Mouse (Mus musculus) brain, embryonic 18.5 days (tissue): ENCODE results near the gene Aqr.
A peak's percentile ranks its signal among the peaks of the same experiment; 100 is the strongest.
"Not testable (repeated sequence)": the region's sequence is repeated elsewhere in the genome, so short reads cannot be mapped to it uniquely, and the experiment has no call there.

ENCODE experiments used
- DNase-seq: peaks from one replicate; pipeline ENCODE4 v3.0.0-alpha.2; 2012; ENCODE audit warnings: low read depth, low spot score

The Aqr gene

DNA sequence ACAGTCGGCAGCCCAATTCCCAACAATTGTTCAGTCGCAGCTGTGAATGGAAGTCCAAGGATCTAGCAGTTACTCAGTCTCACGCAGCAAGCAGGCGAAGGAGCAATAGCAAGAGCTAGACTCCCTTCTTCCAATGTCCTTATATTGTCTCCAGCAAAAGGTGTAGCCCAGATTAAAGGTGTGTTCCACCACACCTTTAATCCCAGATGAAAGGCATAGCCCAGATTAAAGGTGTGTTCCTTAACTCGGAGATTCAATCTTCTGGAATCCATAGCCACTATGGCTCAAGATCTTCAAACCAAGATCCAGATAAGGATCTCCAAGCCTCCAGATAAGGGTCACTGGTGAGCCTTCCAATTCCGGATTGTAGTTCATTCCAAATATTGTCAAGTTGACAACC lies at the start of gene Aqr:
Aqr (minus strand) TSS at position 101 of the 400 bp plus-strand sequence.
- DNase-seq = not testable (repeated sequence)

DNA sequence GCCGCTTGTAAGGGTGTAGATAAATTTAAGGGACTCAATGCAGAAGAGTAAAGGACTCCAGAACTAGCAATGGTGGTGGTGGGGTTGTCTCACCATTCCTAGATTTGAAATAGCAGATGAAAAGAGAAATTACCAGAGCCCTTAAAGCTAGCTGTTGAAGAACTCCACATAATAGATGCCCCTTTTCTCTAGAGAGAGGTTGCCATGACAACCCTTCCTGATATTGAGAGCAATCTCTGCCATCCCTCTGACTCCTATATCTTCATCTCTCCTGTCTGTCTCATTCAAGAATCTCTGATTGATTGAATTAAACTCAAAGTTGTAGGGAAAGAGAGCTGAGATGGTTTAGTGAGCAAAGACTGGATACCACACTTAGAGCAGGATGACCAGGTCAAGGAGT lies 49.7 kb upstream of the Aqr start:
- DNase-seq = no peak

DNA sequence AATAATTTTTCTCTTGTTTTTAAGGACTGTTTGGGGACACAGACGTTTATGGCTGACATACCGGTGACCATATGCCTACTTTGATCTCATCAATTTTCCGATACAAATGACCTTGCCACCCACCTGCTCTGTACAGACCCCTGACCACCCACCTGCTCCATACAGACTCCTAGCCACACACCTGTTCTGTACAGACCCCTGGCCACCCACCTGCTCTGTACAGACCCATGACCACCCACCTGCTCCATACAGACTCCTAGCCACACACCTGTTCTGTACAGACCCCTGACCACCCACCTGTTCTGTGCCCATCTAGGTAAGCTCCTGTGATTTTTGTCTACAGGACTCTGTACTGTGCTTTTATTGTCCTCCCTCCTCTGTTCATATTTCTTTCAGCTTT lies 48.8 kb upstream of the Aqr start:
- DNase-seq = no peak

DNA sequence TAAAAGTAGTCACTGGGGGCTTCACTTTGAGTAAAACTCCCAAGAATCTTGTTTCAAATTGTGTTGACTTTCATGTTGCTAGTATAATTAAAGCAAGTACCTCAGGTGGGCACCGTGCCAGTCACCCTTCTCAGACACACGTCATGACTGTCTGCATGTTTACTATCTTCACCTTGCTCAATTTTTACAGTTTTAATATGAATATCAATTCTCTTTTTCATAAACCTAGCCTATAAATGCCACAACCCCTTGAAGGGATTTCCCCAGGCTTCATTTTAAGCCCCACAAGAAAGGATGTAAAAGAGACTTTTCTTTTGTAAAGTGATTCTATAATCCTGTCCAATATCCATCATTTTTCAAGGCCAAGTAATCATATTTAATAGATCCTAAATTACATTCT lies 44.4 kb upstream of the Aqr start:
- no peak for DNase-seq

DNA sequence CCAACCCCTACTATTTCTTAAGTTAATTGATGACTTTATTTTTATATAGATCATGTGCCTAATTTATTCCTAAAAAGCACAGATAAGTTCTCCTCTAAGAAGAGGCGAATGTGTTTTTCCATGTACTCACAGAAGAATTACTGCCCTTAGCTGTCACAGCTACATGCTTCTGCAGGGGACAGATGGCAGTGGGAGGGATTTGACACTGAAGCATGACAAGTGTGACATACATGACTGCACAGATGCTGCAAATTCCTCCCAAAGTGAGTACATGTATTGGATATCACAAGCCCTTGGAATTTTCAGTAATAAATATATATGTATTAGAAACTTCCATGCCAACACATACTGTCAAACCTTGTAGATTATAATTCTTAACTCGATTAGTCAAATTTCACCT lies 41.8 kb upstream of the Aqr start:
- no peak for DNase-seq

DNA sequence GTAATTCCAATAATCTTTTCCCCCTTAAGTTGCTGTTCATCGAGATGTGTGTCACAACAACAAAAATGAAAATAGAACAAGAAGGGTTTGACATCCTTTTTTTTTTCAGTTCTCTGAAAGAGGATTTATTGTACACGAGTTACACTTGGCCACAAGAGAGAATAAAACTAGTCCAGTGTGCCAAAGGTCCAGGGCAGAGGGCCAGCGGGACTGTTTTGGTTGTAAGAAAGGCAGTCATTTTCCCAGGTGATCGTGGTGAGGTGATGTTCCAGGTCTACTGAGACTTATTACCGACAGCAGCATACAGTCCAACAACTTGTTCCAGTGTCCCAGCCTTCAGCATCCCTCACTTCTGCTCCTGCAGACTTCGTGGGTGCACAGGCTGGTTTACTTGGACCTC lies 18.2 kb upstream of the Aqr start:
- no peak for DNase-seq

DNA sequence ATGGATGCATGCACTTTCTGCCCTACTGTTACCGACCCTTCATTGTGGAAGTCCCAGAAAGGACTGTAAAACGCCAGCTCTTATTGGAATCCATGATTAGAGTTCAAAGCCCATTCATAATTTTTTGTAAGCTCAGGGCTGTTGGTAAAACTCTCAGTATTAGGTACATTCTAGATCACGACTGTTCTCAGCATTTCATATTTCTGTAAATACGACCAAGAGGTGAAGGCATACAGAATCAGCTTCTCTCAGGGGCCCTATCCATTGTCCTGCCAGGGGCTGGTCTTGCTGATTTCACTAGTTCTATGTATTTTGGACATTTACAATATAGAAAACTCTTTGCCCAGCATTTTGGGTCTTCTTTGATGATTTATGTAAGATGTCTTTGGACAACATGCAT lies 14.8 kb upstream of the Aqr start:
- no peak for DNase-seq

DNA sequence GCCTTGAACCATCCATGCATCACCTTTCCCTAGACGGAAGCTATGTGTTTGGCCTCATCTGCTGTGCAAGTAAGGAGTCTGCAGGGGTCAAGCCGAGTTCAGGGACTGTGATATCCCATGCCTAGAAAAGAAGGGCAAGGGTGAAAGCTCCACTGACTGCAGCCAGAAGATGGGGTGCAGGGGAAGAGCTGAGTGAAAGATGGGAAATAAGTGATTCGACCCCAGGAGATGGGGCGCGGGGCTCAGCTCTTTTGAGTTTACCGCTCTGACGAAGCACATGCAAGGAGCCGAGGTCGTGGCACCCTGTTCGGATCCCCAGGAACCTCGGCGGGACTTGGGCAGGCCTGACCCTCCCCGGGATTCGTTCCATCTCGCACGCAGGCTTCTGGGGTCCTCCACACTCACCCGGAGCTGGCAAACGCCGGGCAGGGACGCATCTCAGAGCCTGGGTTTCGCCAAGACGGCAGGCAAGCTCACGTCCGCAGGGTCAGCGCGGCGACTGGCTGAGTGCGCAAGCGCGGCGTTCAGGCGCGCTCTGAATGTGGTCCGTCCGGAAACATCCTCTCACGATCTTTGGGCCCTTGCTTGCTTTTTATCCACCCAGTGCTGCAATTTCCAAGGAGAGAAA lies 14.2 kb upstream of the Aqr start, which contains the start of gene Zfp770:
Zfp770 (minus strand) TSS at position 538 of the 628 bp plus-strand sequence.
- peak; percentile 64 for DNase-seq

DNA sequence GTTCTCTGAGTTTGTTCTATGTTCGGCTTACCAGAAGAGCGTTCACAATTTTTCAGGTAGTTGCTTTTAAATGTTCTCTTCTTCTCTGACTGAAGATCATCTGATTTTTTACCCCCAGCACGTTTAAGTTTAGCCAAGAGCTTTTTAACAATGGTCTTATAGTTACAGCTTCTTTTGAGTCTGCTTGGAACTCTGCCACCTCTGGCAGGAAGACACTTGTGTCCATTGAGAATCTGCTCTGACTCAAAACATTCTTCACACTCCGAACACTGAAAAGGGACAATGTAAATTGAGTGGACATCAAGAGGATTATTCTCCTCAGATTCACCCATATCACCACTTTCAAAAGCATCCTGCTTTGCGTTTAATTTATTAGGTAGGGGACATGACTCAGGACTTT lies 9.6 kb upstream of the Aqr start:
- DNase-seq = no peak

DNA sequence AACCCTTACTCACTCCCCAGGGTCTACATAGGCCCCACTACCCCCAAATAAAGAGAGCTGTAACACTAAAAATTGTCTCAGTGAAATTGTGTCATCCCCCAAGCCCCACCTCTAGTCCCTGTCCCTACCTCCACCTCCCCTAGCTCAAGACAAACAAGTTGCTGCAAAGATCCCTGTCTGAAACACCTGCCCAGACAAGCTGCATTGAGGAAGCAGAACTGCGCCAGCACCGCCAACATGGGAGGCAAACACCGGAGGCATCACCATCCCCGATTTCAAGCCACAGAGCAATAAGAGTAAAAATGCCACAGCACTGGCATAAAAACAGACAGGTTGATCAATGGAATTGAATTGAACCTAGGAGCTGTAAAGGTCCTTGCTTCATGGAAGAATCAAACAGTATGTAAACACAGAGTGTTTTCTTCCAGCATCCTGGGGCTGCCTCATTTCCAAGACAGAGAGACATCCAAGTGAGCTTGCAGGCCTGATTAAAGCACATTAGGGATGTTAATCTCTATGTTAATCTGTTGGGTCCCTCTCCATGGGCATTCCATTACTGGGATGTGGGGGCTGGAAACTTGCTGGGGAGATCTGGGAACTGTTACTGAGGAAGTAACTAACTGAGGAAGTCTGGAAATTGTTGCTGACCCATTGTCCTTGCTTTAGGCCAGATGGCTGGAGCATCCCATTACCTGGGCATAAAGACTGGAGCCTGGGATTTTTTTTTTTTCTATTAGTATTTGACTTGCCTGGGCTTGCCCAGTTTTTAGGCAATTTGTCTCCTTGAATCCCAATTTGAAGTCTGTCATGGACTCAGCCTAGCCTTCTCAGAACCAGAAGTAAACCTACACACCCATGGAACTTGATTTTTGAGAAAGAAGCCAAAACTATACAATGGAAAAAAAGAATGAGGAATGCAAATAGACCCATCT lies 8.8 kb downstream of the Aqr start:
- no peak for DNase-seq

DNA sequence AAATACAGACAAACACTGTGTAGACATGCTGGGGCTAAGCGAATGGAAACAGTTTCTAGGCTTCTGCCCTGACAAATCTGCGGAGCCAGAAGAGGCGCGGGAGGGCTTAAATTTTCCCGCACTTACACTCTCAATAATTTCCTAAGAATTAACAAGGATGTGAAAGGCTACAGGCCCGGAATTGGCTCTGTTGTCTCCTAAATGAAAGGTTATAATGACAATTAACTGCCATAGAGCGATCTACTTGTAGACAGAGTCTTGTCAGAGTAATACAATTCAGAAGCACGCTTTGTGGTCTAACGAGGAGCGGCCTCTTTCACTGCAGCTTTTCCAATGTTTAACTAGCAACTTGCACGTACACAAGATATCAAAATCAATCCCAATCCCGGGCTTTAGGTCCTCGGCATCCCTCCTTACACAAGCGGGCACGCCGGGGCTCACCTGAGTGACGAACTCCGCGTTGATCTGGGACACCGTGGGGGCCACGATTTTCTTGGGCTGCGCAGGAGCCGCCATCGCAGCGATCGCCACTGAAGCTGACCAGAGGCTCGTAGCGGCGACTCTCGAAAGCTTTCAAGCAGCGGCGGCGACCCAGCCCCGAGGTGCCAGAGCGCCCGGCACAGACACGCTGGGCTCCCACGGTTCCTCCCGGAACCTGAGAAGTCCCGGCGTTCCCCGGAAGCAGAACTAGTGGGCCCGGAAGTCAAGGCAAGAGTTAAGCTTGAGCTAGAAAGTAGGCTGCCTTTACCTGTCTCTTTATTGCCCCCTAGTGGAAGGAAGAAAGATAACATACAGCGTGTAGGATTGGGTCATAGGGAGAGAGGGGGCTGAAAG lies 12.0 kb downstream of the Aqr start:
- peak; percentile 77 for DNase-seq

DNA sequence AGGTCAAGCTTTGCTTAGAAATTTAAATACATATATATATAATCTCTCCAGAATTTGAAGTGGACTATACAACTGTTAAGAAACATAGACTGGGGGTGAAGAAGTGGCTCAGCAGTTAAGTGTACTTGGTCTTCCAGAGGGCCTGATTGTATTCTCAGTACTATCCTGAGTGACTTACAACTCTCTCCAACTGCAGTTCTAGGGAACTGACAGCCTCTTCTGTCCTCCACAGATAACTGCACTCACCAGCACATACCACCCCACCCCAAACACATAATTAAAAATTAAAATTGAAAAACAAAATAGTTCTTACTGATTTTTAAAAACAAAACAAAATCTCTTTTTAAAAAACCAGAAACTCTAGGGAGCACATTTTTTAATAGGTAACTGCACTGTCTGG lies 13.6 kb downstream of the Aqr start:
- DNase-seq = no peak

DNA sequence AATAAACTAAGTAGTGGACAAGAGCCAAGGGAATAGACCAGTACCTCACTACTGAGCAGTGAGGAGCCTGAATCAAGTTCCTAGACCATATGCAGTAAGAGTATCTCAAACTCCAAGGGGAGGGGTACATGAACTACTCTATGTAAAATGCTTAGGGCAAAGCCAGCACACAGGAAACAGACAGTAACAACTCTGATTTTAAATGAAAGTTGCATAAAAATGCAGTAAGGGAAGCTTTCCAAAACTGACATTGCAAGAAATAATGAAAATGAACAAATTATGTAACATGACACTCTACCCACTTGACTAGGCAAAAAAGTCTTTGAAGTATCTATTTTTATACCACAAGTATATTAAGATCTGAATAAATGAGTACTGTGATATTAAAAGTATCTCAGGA lies 19.0 kb downstream of the Aqr start:
- no peak for DNase-seq

DNA sequence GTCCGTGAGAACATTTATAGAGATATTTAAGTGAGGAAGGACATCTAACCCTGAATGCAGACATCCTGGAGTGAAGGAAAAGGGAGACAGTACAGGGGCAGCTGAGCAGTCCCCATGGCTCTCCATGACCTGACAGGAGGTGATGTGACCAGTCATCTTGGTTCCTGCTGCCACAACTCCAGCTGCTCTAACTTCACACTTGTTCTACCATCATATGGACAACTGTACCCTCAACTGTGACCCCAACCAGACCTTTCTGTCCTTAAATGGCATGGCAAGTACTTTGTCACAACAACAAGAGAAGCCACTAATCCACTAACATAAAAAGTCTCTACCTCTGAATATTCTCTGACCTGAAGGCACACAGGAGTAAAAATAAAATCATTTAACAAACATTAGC lies 24.8 kb downstream of the Aqr start:
- DNase-seq = no peak

DNA sequence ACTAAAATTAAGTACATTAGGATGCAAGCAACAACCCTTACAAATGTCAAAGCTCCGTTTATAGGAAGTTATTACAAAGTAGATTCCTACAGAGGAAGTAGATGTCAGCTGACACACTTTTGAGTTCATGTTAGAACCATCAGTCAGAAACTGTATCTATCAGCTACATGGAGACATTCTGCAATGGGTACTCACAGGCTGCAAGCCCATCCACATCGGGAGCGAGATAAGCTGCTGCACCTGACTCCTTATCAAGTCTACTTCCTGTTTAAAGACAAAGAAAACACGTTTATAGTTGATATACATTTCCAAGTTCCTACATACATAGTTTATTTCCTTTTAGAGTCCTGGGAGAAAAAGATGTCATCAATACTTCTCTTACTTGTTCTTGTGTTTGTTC lies 29.5 kb downstream of the Aqr start:
- DNase-seq = no peak

DNA sequence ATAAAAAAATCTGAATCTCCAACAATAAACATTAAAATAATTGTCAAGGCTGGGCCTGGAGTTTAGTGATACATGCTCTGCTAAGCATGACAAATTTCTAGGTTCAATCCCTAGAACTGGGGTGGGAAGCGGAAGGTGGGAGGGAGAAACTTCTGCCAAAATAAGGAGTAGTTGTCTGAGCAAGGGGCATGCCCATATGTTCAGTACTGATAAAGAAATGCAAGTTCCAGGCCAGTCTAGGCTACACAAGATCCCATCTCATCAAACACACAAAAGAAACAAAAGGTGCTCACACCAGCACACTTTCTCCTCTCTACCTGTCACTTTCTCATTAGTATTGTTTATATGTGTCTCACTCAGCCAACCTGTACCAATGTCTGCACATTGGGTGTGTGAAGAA lies 30.2 kb downstream of the Aqr start:
- DNase-seq = no peak

DNA sequence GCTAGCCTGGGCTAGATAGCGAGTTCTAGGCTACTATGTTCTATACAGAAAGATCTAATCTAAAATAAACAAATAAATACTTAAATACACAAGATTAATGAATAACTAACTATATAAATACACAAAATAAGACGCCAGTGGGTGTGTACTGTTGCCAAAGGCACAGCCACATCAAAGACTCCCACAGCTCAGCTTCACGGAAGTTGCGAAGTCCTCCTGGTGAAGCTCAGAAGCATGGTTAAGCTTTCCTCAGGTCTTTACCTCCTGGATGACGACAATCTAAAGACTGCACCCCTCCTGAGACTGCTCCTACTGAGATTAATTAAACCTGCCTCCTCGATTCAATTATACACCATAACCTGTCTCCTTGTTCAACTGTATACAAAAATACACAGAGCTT lies 33.6 kb downstream of the Aqr start:
- no peak for DNase-seq

DNA sequence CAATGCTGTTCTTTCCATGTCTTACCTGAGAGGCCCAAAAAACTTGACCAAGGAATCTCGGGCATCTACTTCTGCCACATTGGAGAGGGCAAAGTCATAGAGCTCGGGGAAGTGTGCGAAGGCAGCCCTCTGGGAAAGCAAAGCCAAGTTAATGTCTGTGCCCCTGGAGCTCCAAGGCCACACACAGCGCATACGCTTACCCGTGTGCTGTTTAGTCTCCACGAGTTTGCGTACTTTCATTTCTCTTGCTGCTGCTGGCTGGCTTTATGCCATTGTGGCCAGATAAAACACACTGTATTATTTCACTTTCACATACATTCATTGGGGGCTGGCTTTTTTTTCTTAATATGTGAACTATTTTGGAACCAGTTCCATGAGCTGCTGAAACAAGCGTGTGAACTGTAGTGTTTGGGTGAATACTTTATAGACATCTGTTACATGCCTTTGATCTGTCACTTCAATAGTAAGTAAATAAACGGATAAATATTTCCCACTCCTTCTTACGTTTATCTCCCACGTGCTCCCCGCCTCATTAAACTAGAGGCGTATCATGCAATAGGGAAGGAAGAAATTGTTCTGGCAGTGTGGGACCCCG lies 39.9 kb downstream of the Aqr start:
- no peak for DNase-seq

DNA sequence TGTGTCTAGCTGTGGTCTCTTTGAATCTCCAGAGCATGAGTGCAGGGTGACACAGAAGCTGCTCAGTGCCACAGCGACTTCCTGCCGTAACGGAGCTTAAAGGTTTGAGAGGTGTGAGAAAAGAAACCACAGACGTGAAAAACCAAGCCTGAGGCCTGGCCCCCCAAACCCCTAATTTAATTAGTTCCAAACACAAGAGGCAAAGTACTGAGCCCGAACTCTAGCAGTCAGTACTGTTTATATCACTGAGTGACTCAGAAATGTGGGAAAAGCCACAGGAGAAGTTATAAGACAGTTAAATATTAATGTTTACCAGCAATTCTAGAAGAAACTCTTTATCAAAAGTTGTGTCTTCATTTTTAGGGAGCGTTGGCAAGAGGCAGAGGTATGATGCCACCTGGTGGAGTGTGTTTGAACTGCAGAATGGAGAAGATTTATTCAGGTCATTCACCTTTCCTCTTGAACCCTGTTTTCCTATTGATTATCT lies 41.5 kb downstream of the Aqr start:
- DNase-seq = no peak

DNA sequence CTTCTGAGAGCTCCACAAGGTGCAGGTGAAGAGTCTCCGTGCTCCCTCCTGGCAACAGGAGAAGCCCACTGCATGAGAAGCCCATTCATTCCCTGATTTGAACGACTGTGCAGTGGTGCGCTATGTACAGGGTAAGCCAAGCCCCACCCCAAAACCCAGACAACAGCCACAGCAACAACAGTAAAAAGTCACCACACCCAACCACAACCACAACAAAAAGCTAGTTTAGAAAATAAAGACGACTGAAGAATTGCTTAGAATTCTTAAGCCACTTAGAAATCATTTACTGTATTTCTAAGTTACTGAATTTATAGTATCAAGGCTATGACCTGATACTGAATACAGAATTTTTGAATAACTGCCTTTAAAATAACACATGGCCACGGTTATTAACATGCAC lies 41.9 kb downstream of the Aqr start:
- no peak for DNase-seq

DNA sequence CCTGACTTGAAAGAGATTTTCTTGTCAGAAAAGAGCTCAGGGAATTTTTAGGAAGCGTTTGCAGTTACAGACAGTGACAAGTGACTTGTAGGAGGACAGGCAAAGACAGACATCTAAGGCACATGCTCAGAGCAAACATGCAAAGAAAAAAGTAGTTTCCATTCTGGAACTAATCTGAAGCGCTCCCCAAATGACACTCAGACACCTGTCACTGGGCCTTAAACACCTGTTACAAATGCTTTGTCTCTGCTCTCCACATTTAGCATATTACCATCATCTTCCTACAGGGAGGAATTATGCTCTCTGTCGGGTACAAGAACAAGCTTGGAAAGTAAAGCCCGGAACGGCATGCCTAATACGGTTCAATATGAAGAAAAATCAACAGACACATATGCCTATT lies 43.0 kb downstream of the Aqr start:
- no peak for DNase-seq

DNA sequence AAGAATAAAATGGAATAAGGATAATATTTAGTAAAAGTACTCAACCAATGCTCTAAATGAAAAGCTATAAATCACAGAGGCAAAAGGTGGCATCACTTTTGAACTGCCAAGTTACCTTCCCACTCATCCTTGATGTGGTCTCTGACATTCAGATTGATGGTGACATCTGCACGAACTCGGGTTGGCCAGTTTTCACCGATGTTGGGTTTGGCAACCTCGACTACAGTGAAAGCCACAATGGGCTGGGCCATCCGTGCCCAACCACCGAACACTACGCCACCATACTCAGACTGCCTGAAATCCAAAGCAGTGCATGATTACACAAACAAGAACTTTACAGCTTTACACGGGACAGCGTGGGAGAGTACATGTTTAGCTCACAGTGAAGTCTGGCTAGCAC lies 50.1 kb downstream of the Aqr start:
- DNase-seq = no peak
